Mouse (Mus musculus) CD4-positive, CD25-positive, alpha-beta regulatory T cell, adult 2 months (primary cell): ENCODE results near the gene Ceacam1.
"Not testable (repeated sequence)": the region's sequence is repeated elsewhere in the genome, so short reads cannot be mapped to it uniquely, and the experiment has no call there.

ENCODE experiments used
- DNase-seq: peaks from one replicate; pipeline ENCODE4 v3.0.0-alpha.2; 2012; ENCODE audit warnings: low read depth, low spot score

The Ceacam1 gene

DNA sequence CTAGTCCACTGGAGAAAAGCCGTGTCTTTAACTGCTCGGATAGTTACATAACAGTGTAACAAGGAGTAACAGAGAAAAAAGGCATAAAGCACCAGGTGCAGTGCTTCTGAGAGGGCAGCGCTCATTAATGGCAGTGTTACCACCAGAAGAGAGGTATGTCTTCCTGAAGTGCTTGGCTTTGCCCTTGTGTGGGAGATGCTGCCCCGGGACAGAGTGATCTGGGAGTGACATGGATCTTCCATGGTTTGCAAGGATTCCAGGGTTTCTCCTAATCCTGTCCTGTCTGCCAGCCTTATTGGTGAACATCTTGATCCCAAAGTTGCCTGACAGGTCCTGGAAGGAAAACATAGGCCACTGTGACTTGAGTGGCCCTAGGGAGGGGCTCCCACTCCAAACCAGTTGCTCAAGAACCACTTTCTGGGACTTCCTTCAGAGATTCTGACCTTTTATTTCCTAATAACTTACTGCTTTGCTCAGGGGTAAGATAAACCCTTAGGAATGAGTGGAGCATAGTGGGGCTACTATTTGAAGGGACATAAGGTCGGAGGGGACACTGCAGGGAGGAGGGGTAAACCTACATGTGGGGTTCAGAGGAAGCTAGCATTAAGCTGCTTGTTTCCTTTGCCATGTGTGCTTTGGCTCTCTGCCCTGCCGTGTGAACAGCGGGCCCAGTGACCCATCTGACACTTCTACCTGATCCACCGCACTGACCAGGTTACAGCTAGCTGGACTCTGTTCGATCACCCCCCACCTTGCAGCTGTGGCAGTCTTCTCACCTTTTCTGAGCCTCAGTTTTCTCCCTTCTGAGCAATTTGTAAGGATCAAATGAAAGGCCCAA lies 37.2 kb downstream of the Ceacam1 start:
- DNase-seq = no peak

DNA sequence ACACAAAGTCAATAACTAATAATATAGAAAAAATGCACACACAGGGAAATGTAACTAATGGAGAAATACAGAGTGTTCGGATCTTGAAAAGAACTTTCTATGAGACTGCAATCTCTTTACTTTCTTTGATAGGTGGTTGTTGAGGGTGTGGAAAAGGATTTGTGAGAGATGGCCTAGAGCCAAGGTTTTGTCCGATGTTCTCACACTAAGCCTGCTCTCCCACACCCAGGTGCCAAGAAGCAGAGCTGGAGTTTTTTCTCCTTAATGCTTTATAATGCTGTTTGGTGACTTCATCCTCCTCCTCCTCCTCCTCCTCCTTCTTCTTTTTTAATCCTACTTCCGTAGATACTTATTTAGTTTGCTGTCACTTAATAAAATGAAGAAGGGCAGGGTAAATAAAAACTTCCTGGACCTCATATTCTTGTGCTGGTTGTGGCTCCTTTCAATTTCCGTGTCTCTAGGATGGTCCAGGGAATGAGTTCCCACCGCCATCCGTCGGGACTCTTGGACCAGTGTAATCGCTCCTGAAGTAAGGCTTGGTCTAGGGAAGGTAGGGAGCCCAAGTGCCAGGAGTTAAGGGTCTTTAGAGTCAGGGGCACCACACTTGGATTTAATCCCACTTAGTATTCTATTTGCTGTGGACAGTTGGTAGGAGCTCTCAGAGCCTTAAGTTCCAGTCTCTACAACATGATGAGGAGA lies 38.1 kb downstream of the Ceacam1 start:
- no peak for DNase-seq

GRCm38 (mm10) chr7:25436704-25437103 lies 40.7 kb downstream of the Ceacam1 start:
- DNase-seq = no peak

DNA sequence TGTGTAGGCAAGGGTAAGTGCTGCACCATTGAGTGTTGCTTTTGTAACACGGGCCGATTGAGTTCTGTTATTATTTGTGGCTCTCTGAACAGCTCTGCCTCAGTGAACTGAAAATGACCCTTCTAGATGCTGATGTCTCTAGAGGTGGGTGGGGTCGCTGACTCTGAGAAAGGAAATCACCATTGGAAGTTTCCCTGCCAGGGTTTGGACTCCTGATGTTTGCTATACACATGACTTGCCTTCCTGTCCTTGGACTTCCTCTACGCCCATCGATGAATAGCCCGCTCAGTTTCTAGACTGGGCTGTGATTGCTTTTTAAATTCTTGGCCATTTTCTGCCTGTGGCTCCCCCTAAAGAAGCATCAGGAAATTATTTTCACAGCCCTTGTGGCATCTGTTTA lies 41.2 kb downstream of the Ceacam1 start:
- DNase-seq = no peak

- no peak for DNase-seq
These were observed 41.9 kb downstream of the Ceacam1 start for GRCm38 (mm10) chr7:25435546-25435851.

- no peak for DNase-seq
These were observed 42.5 kb downstream of the Ceacam1 start for GRCm38 (mm10) chr7:25434654-25435545.

GRCm38 (mm10) chr7:25433781-25434560 lies 43.4 kb downstream of the Ceacam1 start:
- no peak for DNase-seq

- DNase-seq = no peak
These were observed 44.3 kb downstream of the Ceacam1 start for GRCm38 (mm10) chr7:25433007-25433541.

GRCm38 (mm10) chr7:25432381-25432780 lies 45.0 kb downstream of the Ceacam1 start:
- no peak for DNase-seq

GRCm38 (mm10) chr7:25429886-25430784 lies 47.3 kb downstream of the Ceacam1 start:
- DNase-seq = no peak

DNA sequence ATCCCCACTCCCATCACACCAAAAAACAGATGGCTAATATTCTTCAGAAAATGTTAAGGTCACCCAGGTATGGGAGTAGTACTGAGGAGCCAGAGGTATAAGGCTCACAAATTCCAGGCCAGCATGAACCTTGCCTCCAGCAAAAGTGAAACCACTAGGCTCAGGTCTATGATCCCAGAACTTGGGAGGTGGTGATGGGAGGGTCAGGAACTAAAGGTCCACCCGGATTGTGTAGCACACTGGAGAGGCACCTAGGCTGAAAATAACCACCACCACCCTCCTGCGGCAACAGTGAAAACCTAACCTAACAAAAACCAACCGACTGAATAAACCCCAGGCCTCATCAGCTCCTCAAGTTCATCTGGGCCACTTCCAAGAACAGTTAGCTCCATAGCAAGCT lies 49.1 kb downstream of the Ceacam1 start:
- DNase-seq = no peak

DNA sequence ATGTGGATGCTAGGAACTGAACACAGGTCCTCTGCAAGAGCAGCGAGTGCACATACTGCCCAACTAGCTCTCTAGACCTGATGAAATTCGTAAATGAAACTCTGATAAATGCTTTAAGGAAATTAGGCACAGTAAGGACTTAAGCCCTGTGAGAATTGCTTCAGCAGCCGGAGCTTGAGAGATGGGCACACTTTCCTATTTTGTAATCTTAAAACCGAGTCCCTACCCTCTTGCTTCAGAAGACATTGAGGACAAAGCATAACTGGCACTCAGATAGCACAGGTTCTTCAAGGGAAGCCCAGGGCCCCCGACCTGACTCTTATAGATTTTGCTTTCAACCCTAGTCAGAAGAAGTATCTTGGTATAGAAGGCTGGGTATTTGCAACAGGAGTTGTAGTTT lies 50.3 kb downstream of the Ceacam1 start:
- no peak for DNase-seq

DNA sequence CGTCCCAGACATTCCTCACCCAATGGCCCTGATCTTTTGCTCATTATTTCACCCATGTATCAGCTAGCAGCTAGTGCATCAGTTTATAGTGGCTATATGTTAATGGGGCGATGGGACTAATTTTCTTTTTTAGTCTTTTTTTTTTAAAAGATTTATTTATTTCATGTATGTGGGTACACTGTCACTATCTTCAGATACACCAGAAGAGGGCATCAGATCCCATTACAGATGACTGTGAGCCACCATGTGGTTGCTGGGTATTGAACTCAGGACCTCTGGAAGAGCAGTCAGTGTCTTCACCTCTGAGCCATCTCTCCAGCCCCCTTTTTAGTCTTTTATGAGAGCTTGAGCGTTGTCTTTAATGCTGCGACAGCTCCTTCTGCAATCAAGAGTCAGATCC lies 51.0 kb downstream of the Ceacam1 start:
- DNase-seq = not testable (repeated sequence)

DNA sequence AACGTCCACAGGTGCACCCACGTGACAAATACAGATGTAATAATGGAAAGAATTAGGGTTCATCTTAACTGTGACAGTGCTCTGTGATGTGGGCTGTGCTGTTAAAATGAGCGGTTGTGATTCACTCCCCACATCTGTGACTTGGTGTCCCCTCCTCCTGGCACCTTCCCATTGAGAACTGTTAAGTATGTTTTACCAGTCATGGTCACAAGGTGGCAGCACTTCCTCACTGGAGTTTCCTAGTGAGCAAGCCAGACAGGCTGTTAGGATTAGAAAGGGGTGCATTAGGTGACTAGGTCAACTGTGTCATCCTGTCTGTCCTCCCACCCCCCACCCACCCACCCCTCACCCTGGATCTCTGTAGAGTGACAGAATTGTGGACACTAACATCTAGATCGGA lies 53.0 kb downstream of the Ceacam1 start:
- DNase-seq = peak; percentile 90

DNA sequence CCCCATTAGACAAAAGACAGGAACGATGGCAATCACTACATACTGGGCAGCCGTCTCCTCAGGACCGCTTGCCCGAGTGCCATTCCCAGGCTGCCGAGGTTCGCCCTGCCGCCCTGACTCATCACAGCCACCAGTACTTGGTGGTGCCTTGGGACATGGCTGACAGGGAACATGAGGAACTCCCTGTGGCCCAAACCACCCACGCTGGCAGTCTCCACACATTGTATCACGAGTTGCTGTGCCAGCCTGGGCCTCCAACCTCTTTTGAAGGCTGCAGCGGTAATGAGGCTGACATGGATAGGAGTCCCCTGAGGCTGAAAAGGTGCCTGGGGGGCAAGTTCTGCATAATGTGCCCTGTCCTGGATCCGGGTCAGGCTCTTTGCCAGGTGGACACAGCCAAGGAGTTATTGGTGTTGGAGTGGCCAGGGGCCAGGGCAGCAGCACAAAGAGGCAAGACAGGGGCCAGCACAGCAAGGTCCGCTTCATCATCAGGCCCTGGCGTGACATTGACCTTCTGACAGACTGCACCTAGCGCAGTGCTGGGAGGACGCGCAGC lies 55.0 kb downstream of the Ceacam1 start:
- DNase-seq = no peak

DNA sequence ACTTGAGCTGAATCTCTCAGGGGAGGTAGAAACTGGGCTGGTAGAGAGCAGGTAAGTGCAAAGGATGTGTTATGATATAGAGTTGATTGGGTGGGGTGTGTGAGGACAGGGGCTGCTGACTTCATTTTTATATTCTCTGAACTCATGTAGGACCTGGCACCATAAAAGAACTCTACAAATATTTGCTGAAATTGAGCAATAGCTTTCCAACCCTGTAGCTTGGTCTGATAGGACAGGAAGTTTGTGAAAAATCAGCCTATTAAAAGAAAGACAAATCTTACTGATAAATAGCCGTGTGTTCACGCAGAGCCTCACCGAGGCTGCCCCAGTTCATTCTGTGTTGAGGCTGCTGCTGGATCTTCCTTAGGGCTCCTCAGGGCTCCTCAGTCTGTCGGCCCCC lies 57.5 kb downstream of the Ceacam1 start:
- no peak for DNase-seq

DNA sequence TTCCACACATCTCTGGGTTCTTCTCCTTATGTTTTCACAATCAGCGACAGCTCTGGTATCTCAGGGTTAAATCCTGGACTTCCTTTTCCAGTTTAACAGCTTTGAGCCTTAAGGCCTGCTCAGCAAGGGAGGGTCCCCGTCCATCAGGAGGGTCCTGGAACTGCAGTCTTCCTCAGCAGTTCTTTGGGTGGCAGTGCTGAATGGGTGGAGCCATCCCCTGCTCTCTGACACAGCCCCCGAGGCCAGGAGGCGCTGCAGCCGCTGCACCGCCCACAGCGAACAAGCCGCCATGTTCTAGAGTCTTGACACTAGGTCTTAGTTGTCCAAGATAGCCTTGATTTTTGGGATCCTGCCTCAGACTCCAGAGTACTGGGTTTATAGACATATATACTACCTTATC lies 57.9 kb downstream of the Ceacam1 start:
- no peak for DNase-seq

- DNase-seq = peak; percentile 53
These were observed 59.8 kb downstream of the Ceacam1 start for GRCm38 (mm10) chr7:25417597-25417996.

- no peak for DNase-seq
These were observed 64.5 kb downstream of the Ceacam1 start, which contains the start of gene Cxcl17 for GRCm38 (mm10) chr7:25412833-25413441. Cxcl17 (minus strand) TSS chr7:25412886.
